Mouse (Mus musculus): ENCODE measurements around the gene Ccdc15. TPM values are rescaled to one million over a fixed set of nuclear protein-coding genes. Genes with fewer than 3 reads are reported as not detected.

The Ccdc15 gene
- polyA plus RNA-seq, 1 experiment from 2014 or later = 6.0 TPM

DNA sequence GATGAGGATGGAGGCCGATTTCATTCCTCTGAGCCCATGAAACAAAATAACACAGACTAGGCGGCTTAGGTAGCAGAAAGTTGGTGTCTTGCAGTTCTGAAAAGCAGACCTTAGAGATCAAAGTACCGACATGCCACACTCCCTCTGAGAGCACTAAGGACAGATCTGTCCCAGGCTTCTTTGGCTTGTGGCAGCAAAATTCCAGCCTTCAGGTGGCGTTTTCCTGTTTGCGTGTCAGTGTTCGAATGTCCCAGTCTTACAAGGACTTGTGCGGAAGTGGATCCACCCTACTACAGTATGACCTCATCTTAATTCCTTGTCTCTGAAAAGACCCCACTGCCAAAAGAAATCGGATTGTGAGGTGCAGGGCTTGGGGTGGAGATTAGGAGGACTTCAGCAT is 20.6 kb upstream of the Ccdc15 start:
- no peak overlapping the region for H3K4me3 ChIP-seq (ENCODE audit: low read depth, low read length)
- 73% methylated on average over 8 of the region's 8 CpGs for WGBS
- H3K27me3 ChIP-seq (replicated peaks; ENCODE audit: control insufficient read depth, insufficient read depth, low read length) = no peaks in the 10 kb centered on the region
- no peaks in the 10 kb centered on the region for H3K9me3 ChIP-seq (ENCODE audit: control insufficient read depth, low read length)
- DNase-seq (ENCODE audit: low spot score) = no peak
- ATAC-seq (ENCODE audit: low read depth) = no peak
- no peak overlapping the region for H3K27ac ChIP-seq (replicated peaks; ENCODE audit: low read depth, low read length)
- no peak overlapping the region for H3K9ac ChIP-seq (ENCODE audit: low read depth, low read length)
- no peaks in the 10 kb centered on the region for H3K36me3 ChIP-seq (ENCODE audit: control insufficient read depth, insufficient read depth, low read length)
- H3K4me2 ChIP-seq (ENCODE audit: low read depth, low read length) = no peak overlapping the region
- H3K4me1 ChIP-seq (ENCODE audit: control insufficient read depth, insufficient read depth, low read length) = no peaks in the 10 kb centered on the region

DNA sequence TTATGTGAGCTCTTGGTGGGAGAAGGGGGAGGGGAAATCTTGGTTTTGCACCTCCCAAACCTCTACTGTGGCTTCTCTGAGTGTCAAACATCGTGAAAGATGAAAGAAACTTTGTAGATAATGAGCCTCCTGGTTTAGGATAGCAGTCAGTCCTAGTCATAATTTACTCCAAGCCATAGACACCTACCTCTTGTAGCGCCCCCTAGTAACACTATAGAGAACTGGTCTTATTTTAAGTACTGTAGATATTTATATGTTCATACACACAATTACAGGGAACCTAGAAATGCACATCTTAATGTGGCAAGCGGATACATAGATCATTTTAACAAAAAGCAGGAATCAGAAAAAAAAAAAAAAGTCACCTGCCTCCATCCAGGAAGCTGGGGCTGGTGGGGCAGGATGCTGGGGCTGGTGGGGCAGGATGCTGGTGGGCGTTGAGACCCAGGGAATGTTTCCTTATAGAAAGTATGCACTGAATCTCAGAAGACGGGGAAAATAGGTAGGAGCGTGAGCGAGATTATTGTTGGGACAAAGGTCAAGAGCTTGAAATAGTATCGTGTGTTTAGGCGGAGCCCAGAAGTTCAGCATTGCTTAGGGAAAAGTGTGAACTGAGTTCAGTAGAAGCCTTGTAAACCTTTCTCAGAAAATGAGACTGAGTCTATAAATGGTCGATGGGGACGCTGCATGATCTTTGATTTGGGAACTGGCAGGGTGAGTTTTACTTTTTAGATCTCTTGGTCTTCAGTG is 20.0 kb upstream of the Ccdc15 start:
- Histone ChIP-seq H3K4me1 (ENCODE audit: control insufficient read depth, insufficient read depth, low read length) (no peaks in the 10 kb centered on the region), H3K4me2 (ENCODE audit: low read depth, low read length) (no peak overlapping the region), H3K4me3 (ENCODE audit: low read depth, low read length) (no peak overlapping the region), H3K9me3 (ENCODE audit: control insufficient read depth, low read length) (no peaks in the 10 kb centered on the region), H3K36me3 (ENCODE audit: control insufficient read depth, insufficient read depth, low read length) (no peaks in the 10 kb centered on the region), H3K9ac (ENCODE audit: low read depth, low read length) (no peak overlapping the region), H3K27me3 (replicated peaks; ENCODE audit: control insufficient read depth, insufficient read depth, low read length) (no peaks in the 10 kb centered on the region), H3K27ac (replicated peaks; ENCODE audit: low read depth, low read length) (no peak overlapping the region)
- DNase-seq (ENCODE audit: low spot score) (no peak), ATAC-seq (ENCODE audit: low read depth) (no peak)
- 75% methylated on average over 11 of the region's 11 CpGs for WGBS

DNA sequence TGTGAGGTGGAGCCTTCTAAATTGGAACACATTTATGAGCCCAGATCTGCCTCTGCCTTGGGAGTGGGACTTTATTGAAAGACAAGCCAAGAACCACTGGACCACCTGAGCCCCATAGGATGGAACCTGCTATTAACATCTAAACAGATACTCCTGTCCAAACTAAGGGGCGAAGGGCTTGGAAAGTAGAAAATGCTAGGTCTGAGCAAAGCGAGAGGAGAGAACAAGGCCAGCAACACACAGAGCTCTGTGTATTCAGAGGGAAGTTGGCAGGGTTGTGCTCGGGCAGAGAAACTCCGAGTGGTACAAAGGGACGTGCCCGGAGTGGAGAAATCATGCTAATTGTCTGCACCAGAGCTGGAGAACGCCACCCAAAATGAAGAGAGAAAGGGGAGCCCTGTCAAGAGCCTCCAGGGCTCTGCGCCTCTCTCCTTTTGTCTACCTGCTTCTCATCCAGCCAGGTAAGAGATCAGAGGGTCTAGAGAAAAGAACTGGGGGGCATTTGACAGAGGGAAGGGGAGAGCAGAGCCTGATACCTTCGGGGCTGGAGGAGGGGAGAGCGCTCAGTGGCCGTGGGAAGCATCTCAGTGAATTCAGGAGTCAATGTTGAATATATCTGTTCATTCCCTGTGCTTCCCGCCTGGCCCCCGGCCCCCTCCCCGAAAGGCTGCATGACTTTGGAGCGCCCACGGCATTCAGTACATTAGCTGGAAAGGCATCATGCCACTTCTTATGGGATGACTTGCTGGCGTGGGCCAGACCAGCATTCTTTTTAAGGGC is 19.3 kb upstream of the Ccdc15 start, which contains the start of gene Hepacam:
Hepacam (plus strand) TSS at position 51 of the 780 bp plus-strand sequence.
- no peak within 1 kb of the TSS for H3K27ac ChIP-seq (replicated peaks; ENCODE audit: low read depth, low read length)
- H3K4me1 ChIP-seq (ENCODE audit: control insufficient read depth, insufficient read depth, low read length) = no peaks in the 10 kb centered on the region; the same call in 1 of the 2 replicates
- 81% methylated on average over 17 of the region's 17 CpGs for WGBS
- no peaks in the 10 kb centered on the region for H3K9me3 ChIP-seq (ENCODE audit: control insufficient read depth, low read length)
- ATAC-seq (ENCODE audit: low read depth) (no peak), DNase-seq (ENCODE audit: low spot score) (no peak)
- H3K4me2 ChIP-seq (ENCODE audit: low read depth, low read length) = no peak within 1 kb of the TSS
- H3K36me3 ChIP-seq (ENCODE audit: control insufficient read depth, insufficient read depth, low read length) = no peaks in the 10 kb centered on the region
- no peak within 1 kb of the TSS for H3K9ac ChIP-seq (ENCODE audit: low read depth, low read length)
- H3K4me3 ChIP-seq (ENCODE audit: low read depth, low read length) = no peak within 1 kb of the TSS
- no peaks in the 10 kb centered on the region for H3K27me3 ChIP-seq (replicated peaks; ENCODE audit: control insufficient read depth, insufficient read depth, low read length)

DNA sequence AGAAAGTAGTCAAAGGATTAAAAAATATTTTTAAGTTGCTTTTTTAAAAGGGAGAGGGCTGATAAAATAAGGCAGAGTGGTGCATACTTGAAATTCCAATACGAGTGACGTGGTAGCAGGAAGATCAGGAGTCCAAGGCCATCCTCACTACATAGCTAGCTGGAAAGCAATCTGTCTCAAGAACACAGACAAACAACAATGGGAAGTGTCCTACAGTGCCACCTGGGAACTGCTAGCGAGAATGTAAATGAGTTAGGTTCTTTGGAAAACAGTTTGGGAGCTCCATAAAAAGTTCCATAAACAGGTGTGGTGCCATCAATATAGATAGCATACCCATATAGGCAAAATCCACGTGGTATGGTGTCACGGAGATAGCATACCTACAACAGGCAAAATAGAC is 17.5 kb upstream of the Ccdc15 start:
- H3K4me2 ChIP-seq (ENCODE audit: low read depth, low read length) = no peak overlapping the region
- H3K36me3 ChIP-seq (ENCODE audit: control insufficient read depth, insufficient read depth, low read length) = no peaks in the 10 kb centered on the region
- 62% methylated on average over 5 of the region's 5 CpGs for WGBS
- H3K4me3 ChIP-seq (ENCODE audit: low read depth, low read length) = no peak overlapping the region
- H3K27me3 ChIP-seq (replicated peaks; ENCODE audit: control insufficient read depth, insufficient read depth, low read length) = no peaks in the 10 kb centered on the region
- H3K4me1 ChIP-seq (ENCODE audit: control insufficient read depth, insufficient read depth, low read length) = no peaks in the 10 kb centered on the region; the same call in 1 of the 2 replicates
- ATAC-seq (ENCODE audit: low read depth) = no peak
- DNase-seq (ENCODE audit: low spot score) = no peak
- no peak overlapping the region for H3K9ac ChIP-seq (ENCODE audit: low read depth, low read length)
- H3K9me3 ChIP-seq (ENCODE audit: control insufficient read depth, low read length) = no peaks in the 10 kb centered on the region
- no peak overlapping the region for H3K27ac ChIP-seq (replicated peaks; ENCODE audit: low read depth, low read length)

DNA sequence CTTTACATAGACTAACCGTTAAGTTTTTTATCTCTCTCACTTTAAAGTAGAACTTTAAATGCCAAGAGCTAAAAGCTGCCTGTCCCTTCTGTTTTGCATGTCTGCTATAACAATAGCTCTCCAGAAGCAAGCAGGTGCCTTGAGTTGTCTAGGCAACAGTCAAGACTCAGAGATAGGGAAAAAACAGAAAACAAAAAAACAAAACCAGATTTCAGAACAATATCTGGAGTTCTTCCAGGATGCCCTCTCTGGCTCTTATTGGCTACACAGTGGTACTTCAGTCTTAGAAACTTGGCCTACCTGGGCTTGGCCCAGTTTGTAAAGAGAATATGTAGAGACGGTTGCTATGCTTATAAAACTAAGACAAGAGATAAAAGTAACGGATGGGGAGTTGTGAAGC is 16.2 kb upstream of the Ccdc15 start:
- peaks cover 9% of the 10 kb centered on the region; the same call in 1 of the 2 replicates for H3K4me1 ChIP-seq (ENCODE audit: control insufficient read depth, insufficient read depth, low read length)
- no peak overlapping the region for H3K27ac ChIP-seq (replicated peaks; ENCODE audit: low read depth, low read length)
- no peak overlapping the region for H3K9ac ChIP-seq (ENCODE audit: low read depth, low read length)
- no peaks in the 10 kb centered on the region for H3K36me3 ChIP-seq (ENCODE audit: control insufficient read depth, insufficient read depth, low read length)
- ATAC-seq (ENCODE audit: low read depth) = no peak
- DNase-seq (ENCODE audit: low spot score) = no peak
- no peak overlapping the region for H3K4me2 ChIP-seq (ENCODE audit: low read depth, low read length)
- H3K27me3 ChIP-seq (replicated peaks; ENCODE audit: control insufficient read depth, insufficient read depth, low read length) = no peaks in the 10 kb centered on the region
- WGBS = 84% methylated on average over 3 of the region's 3 CpGs
- no peaks in the 10 kb centered on the region for H3K9me3 ChIP-seq (ENCODE audit: control insufficient read depth, low read length)
- no peak overlapping the region for H3K4me3 ChIP-seq (ENCODE audit: low read depth, low read length)

DNA sequence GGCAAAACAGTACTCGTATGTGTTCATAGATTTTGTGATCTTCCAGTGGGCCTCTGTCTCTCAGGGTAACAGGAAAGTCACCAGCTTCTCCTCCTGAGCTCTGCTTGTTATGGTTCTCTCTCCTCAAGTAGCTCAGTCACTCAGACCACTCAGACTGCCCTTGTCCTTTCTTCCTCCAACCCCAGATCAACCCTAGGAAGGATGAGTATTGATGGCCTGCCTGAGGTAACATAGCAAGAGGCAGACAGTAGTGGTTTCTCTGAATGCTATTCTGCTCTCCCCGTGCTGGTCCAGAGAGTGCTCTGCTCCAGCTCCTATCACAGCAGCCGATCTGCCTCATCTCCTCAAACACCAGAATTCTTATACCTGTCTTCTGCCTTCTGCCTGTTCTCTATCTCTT is 15.3 kb upstream of the Ccdc15 start:
- Histone ChIP-seq H3K36me3 (ENCODE audit: control insufficient read depth, insufficient read depth, low read length) (no peaks in the 10 kb centered on the region), H3K9me3 (ENCODE audit: control insufficient read depth, low read length) (no peaks in the 10 kb centered on the region), H3K9ac (ENCODE audit: low read depth, low read length) (no peak overlapping the region), H3K4me1 (ENCODE audit: control insufficient read depth, insufficient read depth, low read length) (peaks cover 12% of the 10 kb centered on the region; the same call in 1 of the 2 replicates), H3K27ac (replicated peaks; ENCODE audit: low read depth, low read length) (no peak overlapping the region), H3K4me3 (ENCODE audit: low read depth, low read length) (no peak overlapping the region), H3K4me2 (ENCODE audit: low read depth, low read length) (no peak overlapping the region), H3K27me3 (replicated peaks; ENCODE audit: control insufficient read depth, insufficient read depth, low read length) (no peaks in the 10 kb centered on the region)
- DNase-seq (ENCODE audit: low spot score) = no peak
- 66% methylated on average over 3 of the region's 3 CpGs for WGBS
- ATAC-seq (ENCODE audit: low read depth) = no peak

DNA sequence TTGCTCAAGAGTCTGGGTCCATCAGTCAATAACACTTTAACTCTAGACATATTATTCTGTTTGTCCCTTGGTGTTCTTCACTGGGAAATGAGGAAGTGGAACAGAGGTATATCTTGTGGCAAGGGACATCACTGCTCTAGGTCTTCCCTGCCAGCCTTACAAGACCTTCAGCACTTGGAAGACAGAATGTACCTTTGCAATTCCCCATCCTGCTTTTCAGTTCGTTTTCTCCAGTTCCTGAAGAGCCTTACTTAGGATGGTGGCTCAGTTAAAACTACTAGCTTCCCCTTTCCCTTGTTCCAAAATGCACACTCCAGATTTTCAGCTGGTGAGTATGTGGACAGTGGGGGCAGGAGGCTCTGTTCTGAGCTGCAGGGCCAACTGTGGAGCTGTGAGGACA is 14.6 kb upstream of the Ccdc15 start:
- 55% methylated on average over 1 of the region's 1 CpGs for WGBS
- no peak overlapping the region for H3K27ac ChIP-seq (replicated peaks; ENCODE audit: low read depth, low read length)
- ATAC-seq (ENCODE audit: low read depth) (no peak), DNase-seq (ENCODE audit: low spot score) (no peak)
- H3K36me3 ChIP-seq (ENCODE audit: control insufficient read depth, insufficient read depth, low read length) = no peaks in the 10 kb centered on the region
- H3K9me3 ChIP-seq (ENCODE audit: control insufficient read depth, low read length) = no peaks in the 10 kb centered on the region
- peaks cover 12% of the 10 kb centered on the region; the same call in 1 of the 2 replicates for H3K4me1 ChIP-seq (ENCODE audit: control insufficient read depth, insufficient read depth, low read length)
- H3K9ac ChIP-seq (ENCODE audit: low read depth, low read length) = no peak overlapping the region
- H3K27me3 ChIP-seq (replicated peaks; ENCODE audit: control insufficient read depth, insufficient read depth, low read length) = no peaks in the 10 kb centered on the region
- no peak overlapping the region for H3K4me2 ChIP-seq (ENCODE audit: low read depth, low read length)
- H3K4me3 ChIP-seq (ENCODE audit: low read depth, low read length) = no peak overlapping the region

DNA sequence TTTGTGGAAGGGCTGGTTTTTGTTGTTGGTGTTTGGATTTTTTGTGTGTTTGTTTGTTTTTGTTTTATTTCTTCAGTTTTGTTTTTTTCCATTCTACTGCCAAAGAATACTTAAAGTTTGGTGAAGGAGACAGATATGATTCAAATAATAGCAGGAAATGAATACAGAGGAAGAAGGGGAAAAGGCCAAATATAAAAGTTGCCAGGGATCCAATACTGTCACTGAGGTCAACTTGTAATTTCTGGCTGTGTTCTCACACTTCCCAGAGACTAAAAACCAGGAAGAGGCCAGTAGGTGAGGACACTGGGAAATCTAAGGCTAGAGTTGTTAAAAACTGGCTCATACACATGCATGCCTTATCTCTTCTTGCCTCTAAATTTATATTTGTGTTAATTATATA is 13.9 kb upstream of the Ccdc15 start:
- Histone ChIP-seq H3K36me3 (ENCODE audit: control insufficient read depth, insufficient read depth, low read length) (no peaks in the 10 kb centered on the region), H3K4me1 (ENCODE audit: control insufficient read depth, insufficient read depth, low read length) (peaks cover 12% of the 10 kb centered on the region; the same call in 1 of the 2 replicates), H3K9ac (ENCODE audit: low read depth, low read length) (no peak overlapping the region), H3K4me2 (ENCODE audit: low read depth, low read length) (no peak overlapping the region), H3K27ac (replicated peaks; ENCODE audit: low read depth, low read length) (no peak overlapping the region), H3K9me3 (ENCODE audit: control insufficient read depth, low read length) (no peaks in the 10 kb centered on the region), H3K4me3 (ENCODE audit: low read depth, low read length) (no peak overlapping the region), H3K27me3 (replicated peaks; ENCODE audit: control insufficient read depth, insufficient read depth, low read length) (no peaks in the 10 kb centered on the region)
- ATAC-seq (ENCODE audit: low read depth) (no peak), DNase-seq (ENCODE audit: low spot score) (no peak)
